Mouse (Mus musculus) ES-Bruce4 (cell line): Measurements from ENCODE around the gene Ubac2.

Source experiments
- CTCF ChIP-seq: IDR thresholded peaks from one replicate; pipeline ENCODE4 v1.8.1; 2011; ENCODE audit warnings: low read depth, low read length
- POLR2A ChIP-seq: IDR thresholded peaks from one replicate; pipeline ENCODE4 v1.8.1; 2011; ENCODE audit warnings: low read length; ENCODE audit not compliant: insufficient read depth

DNA sequence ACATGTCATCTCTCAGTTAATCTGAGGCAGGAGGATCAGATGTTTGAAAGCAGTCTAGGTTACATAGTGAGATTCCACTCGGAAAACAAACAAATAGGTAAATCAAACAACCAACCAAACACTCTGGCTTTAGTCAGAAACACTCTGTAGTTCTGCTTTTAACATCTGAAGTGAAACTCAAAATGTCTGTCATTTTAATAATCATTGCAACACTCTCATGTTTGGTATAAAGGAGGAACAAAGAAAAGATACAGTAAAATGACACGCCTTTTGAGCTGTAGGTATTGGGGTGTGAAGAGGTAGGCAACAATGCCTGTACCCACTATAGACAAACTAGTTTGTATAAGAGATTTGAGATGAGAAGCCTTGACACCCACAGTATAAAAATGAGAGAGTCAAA is 5.2 kb upstream of the Ubac2 start:
- no peak for TF ChIP-seq CTCF
- no peak for TF ChIP-seq POLR2A
